Mouse (Mus musculus): Measurements from ENCODE around the gene Gm17584. TPM values are rescaled to one million over a fixed set of nuclear protein-coding genes. Genes with fewer than 3 reads are reported as not detected.
"Not testable (repeated sequence)": the region's sequence is repeated elsewhere in the genome, so short reads cannot be mapped to it uniquely, and the experiment has no call there.

Gm17584 gene
- not detected in 2 replicates for total RNA-seq (2014; fragmentation: Nextera tagmentation)
- total RNA-seq (2017): not detected in 2 replicates
- polyA plus RNA-seq (2012): not detected in 2 replicates

DNA sequence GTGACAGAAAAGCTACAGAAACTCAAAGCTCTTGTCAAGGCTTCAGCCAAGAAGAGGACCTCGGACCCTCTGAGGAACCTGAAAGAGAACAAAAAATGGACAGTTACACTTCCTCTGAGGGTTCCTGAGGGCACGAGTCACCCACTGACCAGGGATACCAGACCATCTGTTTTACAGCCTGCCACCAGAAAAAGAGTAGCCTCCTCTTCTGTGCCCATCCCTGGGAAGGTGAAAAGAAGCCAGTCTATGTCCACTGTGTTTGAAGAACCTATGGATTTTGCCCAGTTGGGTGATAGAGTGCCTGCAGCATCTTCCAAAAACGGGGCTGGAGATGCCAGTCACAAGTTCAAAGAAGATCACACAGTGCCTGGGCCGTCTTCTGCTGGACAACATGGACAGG is at the start of gene Gm17584:
Gm17584 (plus strand) TSS at position 301 of the 400 bp plus-strand sequence.
- ATAC-seq (ENCODE audit: extremely low read depth, insufficient number of reproducible peaks, low FRiP score, poor library complexity, severe bottlenecking); H3K4me1 ChIP-seq (ENCODE audit: insufficient read depth, low read depth, low read length); DNase-seq (ENCODE audit: low spot score); H3K4me3 ChIP-seq (ENCODE audit: low read depth, low read length); H3K36me3 ChIP-seq (replicated peaks); H3K9me3 ChIP-seq (replicated peaks); H3K27me3 ChIP-seq (ENCODE audit: insufficient read depth, low read length): not testable (repeated sequence)

Other genes with a start within 250 kb of the Gm17584 start
- gene Gm17469, start 129.3 kb downstream of the Gm17584 start, total RNA-seq (2014; fragmentation: Nextera tagmentation): not detected in 2 replicates
- not detected in 2 replicates for gene Gm17469, start 129.3 kb downstream of the Gm17584 start, total RNA-seq (2017)
- gene Gm17469, start 129.3 kb downstream of the Gm17584 start, polyA plus RNA-seq (2012): not detected in 2 replicates

All from G1E (cell line).